Mouse (Mus musculus): Measurements from ENCODE around the gene Sh2b1. TPM values are rescaled to one million over a fixed set of nuclear protein-coding genes. Genes with fewer than 3 reads are reported as not detected.

Gene Sh2b1
- polyA plus RNA-seq, 1 experiment from 2014 or later = 44.3 TPM

GRCm38 (mm10) chr7:126428631-126429502, 46.4 kb downstream of the Sh2b1 start, which contains the start of gene Rabep2:
Gene Rabep2 (plus strand): TSS chr7:126428759.
- H3K27me3 ChIP-seq (replicated peaks; ENCODE audit: control insufficient read depth, insufficient read depth, low read length) = no peaks in the 10 kb centered on the region
- DNase-seq (ENCODE audit: low spot score) = peak; percentile 93
- 1% methylated on average over 47 of the region's 82 CpGs for WGBS
- H3K4me1 ChIP-seq (ENCODE audit: control insufficient read depth, insufficient read depth, low read length) = peaks cover 5% of the 10 kb centered on the region
- peak within 1 kb of the TSS; percentile 95 for H3K27ac ChIP-seq (replicated peaks; ENCODE audit: low read depth, low read length)
- peaks cover 21% of the 10 kb centered on the region; the same call in 1 of the 2 replicates for H3K36me3 ChIP-seq (ENCODE audit: control insufficient read depth, insufficient read depth, low read length)
- H3K4me2 ChIP-seq (ENCODE audit: low read depth, low read length) = peak within 1 kb of the TSS; percentile 82
- H3K9ac ChIP-seq (ENCODE audit: low read depth, low read length) = peak within 1 kb of the TSS; percentile 87
- peak within 1 kb of the TSS; percentile 77 for H3K4me3 ChIP-seq (ENCODE audit: low read depth, low read length)
- ATAC-seq (ENCODE audit: low read depth) = peak; percentile 94
- H3K9me3 ChIP-seq (ENCODE audit: control insufficient read depth, low read length) = peaks cover 3% of the 10 kb centered on the region; the same call in 1 of the 2 replicates

- no peaks in the 10 kb centered on the region for H3K27me3 ChIP-seq (replicated peaks; ENCODE audit: control insufficient read depth, insufficient read depth, low read length)
- DNase-seq (ENCODE audit: low spot score) = no peak
- peaks cover 3% of the 10 kb centered on the region; the same call in 1 of the 2 replicates for H3K9me3 ChIP-seq (ENCODE audit: control insufficient read depth, low read length)
- H3K9ac ChIP-seq (ENCODE audit: low read depth, low read length) = peak overlapping the region; percentile 87
- peak overlapping the region; percentile 82 for H3K4me2 ChIP-seq (ENCODE audit: low read depth, low read length)
- peak overlapping the region; percentile 95 for H3K27ac ChIP-seq (replicated peaks; ENCODE audit: low read depth, low read length)
- peak overlapping the region; percentile 77 for H3K4me3 ChIP-seq (ENCODE audit: low read depth, low read length)
- ATAC-seq (ENCODE audit: low read depth) = peak; percentile 12; the same call in 1 of the 2 replicates
- H3K36me3 ChIP-seq (ENCODE audit: control insufficient read depth, insufficient read depth, low read length) = peaks cover 18% of the 10 kb centered on the region; the same call in 1 of the 2 replicates
- WGBS = 17% methylated on average over 4 of the region's 4 CpGs
- peaks cover 5% of the 10 kb centered on the region for H3K4me1 ChIP-seq (ENCODE audit: control insufficient read depth, insufficient read depth, low read length)
Observed at GRCm38 (mm10) chr7:126428154-126428553, 47.1 kb downstream of the Sh2b1 start.

DNA sequence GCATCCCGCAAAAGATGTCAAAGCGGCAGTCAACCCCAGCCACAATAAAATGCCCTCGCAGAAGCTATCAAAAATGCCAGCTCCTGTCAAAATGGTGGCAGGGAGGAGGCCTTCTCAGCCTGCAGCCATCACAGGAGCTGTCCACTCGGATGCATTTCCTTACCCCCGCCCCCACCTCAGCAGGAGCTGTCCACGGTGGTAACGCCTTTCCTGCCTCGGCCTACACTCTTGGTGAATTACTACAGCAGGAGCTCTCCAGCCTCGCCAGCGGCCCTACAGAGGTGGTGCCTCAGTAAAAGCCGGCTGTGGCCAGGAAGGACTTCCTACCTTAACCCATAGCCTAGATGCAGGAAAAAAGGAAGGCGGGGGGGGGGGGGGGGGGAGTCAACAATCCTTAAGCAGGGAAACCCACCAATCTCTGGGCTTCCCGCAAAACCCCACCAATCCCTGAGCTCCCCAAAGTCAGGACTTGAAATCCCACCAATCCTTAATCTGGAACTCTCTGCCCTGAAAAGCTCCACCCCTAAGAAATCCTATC, 47.8 kb downstream of the Sh2b1 start:
- Histone ChIP-seq H3K27ac (replicated peaks; ENCODE audit: low read depth, low read length) (no peak overlapping the region), H3K4me2 (ENCODE audit: low read depth, low read length) (no peak overlapping the region), H3K4me1 (ENCODE audit: control insufficient read depth, insufficient read depth, low read length) (peaks cover 5% of the 10 kb centered on the region), H3K4me3 (ENCODE audit: low read depth, low read length) (no peak overlapping the region), H3K9ac (ENCODE audit: low read depth, low read length) (no peak overlapping the region), H3K27me3 (replicated peaks; ENCODE audit: control insufficient read depth, insufficient read depth, low read length) (no peaks in the 10 kb centered on the region), H3K9me3 (ENCODE audit: control insufficient read depth, low read length) (peaks cover 3% of the 10 kb centered on the region; the same call in 1 of the 2 replicates), H3K36me3 (ENCODE audit: control insufficient read depth, insufficient read depth, low read length) (peaks cover 12% of the 10 kb centered on the region; the same call in 1 of the 2 replicates)
- WGBS = 47% methylated on average over 12 of the region's 13 CpGs
- ATAC-seq (ENCODE audit: low read depth) (no peak), DNase-seq (ENCODE audit: low spot score) (no peak)

- Histone ChIP-seq H3K4me2 (ENCODE audit: low read depth, low read length) (no peak overlapping the region), H3K4me3 (ENCODE audit: low read depth, low read length) (no peak overlapping the region), H3K27ac (replicated peaks; ENCODE audit: low read depth, low read length) (no peak overlapping the region), H3K27me3 (replicated peaks; ENCODE audit: control insufficient read depth, insufficient read depth, low read length) (no peaks in the 10 kb centered on the region), H3K4me1 (ENCODE audit: control insufficient read depth, insufficient read depth, low read length) (no peaks in the 10 kb centered on the region), H3K36me3 (ENCODE audit: control insufficient read depth, insufficient read depth, low read length) (no peaks in the 10 kb centered on the region), H3K9me3 (ENCODE audit: control insufficient read depth, low read length) (peaks cover 3% of the 10 kb centered on the region; the same call in 1 of the 2 replicates), H3K9ac (ENCODE audit: low read depth, low read length) (no peak overlapping the region)
- DNase-seq (ENCODE audit: low spot score) (no peak), ATAC-seq (ENCODE audit: low read depth) (no peak)
- WGBS = 82% methylated on average over 6 of the region's 6 CpGs
Observed at GRCm38 (mm10) chr7:126424161-126424560, 51.1 kb downstream of the Sh2b1 start.

DNA sequence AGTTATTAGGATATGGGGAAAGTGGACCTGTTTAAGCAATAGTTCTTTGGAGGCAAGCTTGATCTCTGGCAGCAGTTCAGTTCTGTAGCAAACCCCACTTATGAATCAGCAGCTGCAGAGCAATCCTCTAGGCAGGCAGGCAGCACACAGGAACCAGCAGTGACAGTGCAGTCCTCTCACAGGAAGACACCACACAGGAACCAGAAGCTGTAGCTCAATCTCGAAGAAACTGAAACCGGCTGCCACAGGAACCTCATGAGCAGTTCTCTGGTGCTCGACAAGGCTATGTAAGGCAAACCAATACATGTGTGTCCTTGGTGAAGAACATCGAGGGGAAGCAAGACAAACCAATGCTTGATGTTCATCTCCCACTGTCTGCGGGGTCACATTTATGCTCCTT, 53.5 kb downstream of the Sh2b1 start:
- Histone ChIP-seq H3K36me3 (ENCODE audit: control insufficient read depth, insufficient read depth, low read length) (no peaks in the 10 kb centered on the region), H3K4me2 (ENCODE audit: low read depth, low read length) (no peak overlapping the region), H3K27ac (replicated peaks; ENCODE audit: low read depth, low read length) (no peak overlapping the region), H3K4me3 (ENCODE audit: low read depth, low read length) (no peak overlapping the region), H3K27me3 (replicated peaks; ENCODE audit: control insufficient read depth, insufficient read depth, low read length) (no peaks in the 10 kb centered on the region), H3K4me1 (ENCODE audit: control insufficient read depth, insufficient read depth, low read length) (no peaks in the 10 kb centered on the region), H3K9ac (ENCODE audit: low read depth, low read length) (no peak overlapping the region), H3K9me3 (ENCODE audit: control insufficient read depth, low read length) (peaks cover 3% of the 10 kb centered on the region; the same call in 1 of the 2 replicates)
- DNase-seq (ENCODE audit: low spot score) = no peak
- 84% methylated on average over 5 of the region's 5 CpGs for WGBS
- no peak for ATAC-seq (ENCODE audit: low read depth)

- Histone ChIP-seq H3K27ac (replicated peaks; ENCODE audit: low read depth, low read length) (no peak overlapping the region), H3K4me3 (ENCODE audit: low read depth, low read length) (no peak overlapping the region), H3K4me2 (ENCODE audit: low read depth, low read length) (no peak overlapping the region), H3K9ac (ENCODE audit: low read depth, low read length) (no peak overlapping the region), H3K4me1 (ENCODE audit: control insufficient read depth, insufficient read depth, low read length) (no peaks in the 10 kb centered on the region), H3K27me3 (replicated peaks; ENCODE audit: control insufficient read depth, insufficient read depth, low read length) (no peaks in the 10 kb centered on the region), H3K9me3 (ENCODE audit: control insufficient read depth, low read length) (no peaks in the 10 kb centered on the region), H3K36me3 (ENCODE audit: control insufficient read depth, insufficient read depth, low read length) (no peaks in the 10 kb centered on the region)
- DNase-seq (ENCODE audit: low spot score) (peak; percentile 6), ATAC-seq (ENCODE audit: low read depth) (no peak)
- WGBS = 62% methylated on average over 3 of the region's 3 CpGs
Observed at GRCm38 (mm10) chr7:126418496-126418895, 56.7 kb downstream of the Sh2b1 start.

DNA sequence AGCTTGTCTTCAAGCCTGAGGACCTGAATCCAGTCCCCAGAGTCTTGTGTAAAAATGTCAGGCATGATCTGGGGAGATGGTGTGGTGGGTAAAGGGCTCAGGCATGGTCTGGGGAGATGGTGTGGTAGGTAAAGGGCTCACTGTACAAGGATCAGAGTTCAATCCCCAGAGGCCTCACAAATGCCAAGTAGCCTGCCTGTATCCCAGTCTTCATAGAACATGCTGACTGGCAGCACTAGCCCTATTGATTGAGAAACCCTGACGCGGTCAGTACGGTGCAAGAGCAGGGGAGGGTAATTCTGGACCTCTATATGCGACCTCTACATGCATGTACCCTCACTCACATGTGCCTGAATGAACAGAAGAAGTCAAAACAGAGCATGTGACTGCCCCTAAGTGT, 57.6 kb downstream of the Sh2b1 start:
- ATAC-seq (ENCODE audit: low read depth) (no peak), DNase-seq (ENCODE audit: low spot score) (no peak)
- H3K27ac ChIP-seq (replicated peaks; ENCODE audit: low read depth, low read length) = no peak overlapping the region
- no peaks in the 10 kb centered on the region for H3K27me3 ChIP-seq (replicated peaks; ENCODE audit: control insufficient read depth, insufficient read depth, low read length)
- no peaks in the 10 kb centered on the region for H3K4me1 ChIP-seq (ENCODE audit: control insufficient read depth, insufficient read depth, low read length)
- H3K9me3 ChIP-seq (ENCODE audit: control insufficient read depth, low read length) = no peaks in the 10 kb centered on the region
- H3K4me2 ChIP-seq (ENCODE audit: low read depth, low read length) = no peak overlapping the region
- WGBS = 79% methylated on average over 4 of the region's 4 CpGs
- H3K4me3 ChIP-seq (ENCODE audit: low read depth, low read length) = no peak overlapping the region
- no peaks in the 10 kb centered on the region for H3K36me3 ChIP-seq (ENCODE audit: control insufficient read depth, insufficient read depth, low read length)
- no peak overlapping the region for H3K9ac ChIP-seq (ENCODE audit: low read depth, low read length)

DNA sequence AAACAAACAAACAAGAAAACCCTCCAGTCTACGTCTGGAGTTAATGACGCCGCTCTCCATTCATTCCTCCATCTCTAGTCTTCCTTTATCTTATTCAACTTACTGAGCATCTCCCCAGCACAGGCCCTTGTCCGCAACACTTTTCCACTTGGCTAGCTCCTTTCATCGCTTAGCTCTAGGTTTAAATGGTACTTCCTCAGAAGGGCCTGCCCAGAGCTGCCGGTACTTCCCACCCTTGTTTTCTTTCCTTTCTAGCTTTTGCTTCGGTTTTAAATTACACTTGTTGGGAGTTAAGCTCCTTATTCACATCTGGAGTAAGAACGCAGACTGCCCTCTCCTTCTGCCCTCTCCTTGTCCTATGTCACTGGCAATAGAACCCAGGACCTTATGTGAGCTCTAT, 58.2 kb downstream of the Sh2b1 start:
- Histone ChIP-seq H3K27ac (replicated peaks; ENCODE audit: low read depth, low read length) (no peak overlapping the region), H3K4me1 (ENCODE audit: control insufficient read depth, insufficient read depth, low read length) (no peaks in the 10 kb centered on the region), H3K4me2 (ENCODE audit: low read depth, low read length) (no peak overlapping the region), H3K4me3 (ENCODE audit: low read depth, low read length) (no peak overlapping the region), H3K36me3 (ENCODE audit: control insufficient read depth, insufficient read depth, low read length) (no peaks in the 10 kb centered on the region), H3K27me3 (replicated peaks; ENCODE audit: control insufficient read depth, insufficient read depth, low read length) (no peaks in the 10 kb centered on the region), H3K9me3 (ENCODE audit: control insufficient read depth, low read length) (no peaks in the 10 kb centered on the region), H3K9ac (ENCODE audit: low read depth, low read length) (no peak overlapping the region)
- ATAC-seq (ENCODE audit: low read depth) (peak; percentile 71; the same call in 1 of the 2 replicates), DNase-seq (ENCODE audit: low spot score) (peak; percentile 40)
- 35% methylated on average over 8 of the region's 8 CpGs for WGBS

All from embryonic facial prominence, embryonic 14.5 days (tissue).